Mouse (Mus musculus): ENCODE measurements around the gene Agpat3.

GRCm38 (mm10) chr10:78317270-78317923 is 34.9 kb downstream of the Agpat3 start:
- no peak for TF ChIP-seq CTCF (IDR thresholded peaks at IDR 0.05; ENCODE audit: insufficient read depth, low read length)
- no peak for TF ChIP-seq POLR2A (IDR thresholded peaks at IDR 0.05; ENCODE audit: borderline replicate concordance, extremely low read depth, low read depth, low read length)
